Mouse (Mus musculus) ES-E14 (cell line): ENCODE measurements around the gene Dnajb8.

Experiments
- CHD2 ChIP-seq: IDR thresholded peaks from 2 replicates; pipeline ENCODE4 v1.6.1; 2014; ENCODE audit warnings: mild to moderate bottlenecking, low read depth, low read length, inconsistent platforms
- HCFC1 ChIP-seq: IDR thresholded peaks from 2 replicates; pipeline ENCODE4 v1.6.1; 2012; ENCODE audit warnings: low read length, inconsistent platforms, borderline replicate concordance; ENCODE audit not compliant: insufficient read depth
- ZC3H11A ChIP-seq: IDR thresholded peaks from 2 replicates; pipeline ENCODE4 v1.6.1; 2012; ENCODE audit warnings: low read depth, mild to moderate bottlenecking, inconsistent platforms, low read length, borderline replicate concordance
- ZNF384 ChIP-seq: IDR thresholded peaks from 2 replicates; pipeline ENCODE4 v1.6.1; 2012; ENCODE audit warnings: low read depth, low read length, inconsistent platforms

DNA sequence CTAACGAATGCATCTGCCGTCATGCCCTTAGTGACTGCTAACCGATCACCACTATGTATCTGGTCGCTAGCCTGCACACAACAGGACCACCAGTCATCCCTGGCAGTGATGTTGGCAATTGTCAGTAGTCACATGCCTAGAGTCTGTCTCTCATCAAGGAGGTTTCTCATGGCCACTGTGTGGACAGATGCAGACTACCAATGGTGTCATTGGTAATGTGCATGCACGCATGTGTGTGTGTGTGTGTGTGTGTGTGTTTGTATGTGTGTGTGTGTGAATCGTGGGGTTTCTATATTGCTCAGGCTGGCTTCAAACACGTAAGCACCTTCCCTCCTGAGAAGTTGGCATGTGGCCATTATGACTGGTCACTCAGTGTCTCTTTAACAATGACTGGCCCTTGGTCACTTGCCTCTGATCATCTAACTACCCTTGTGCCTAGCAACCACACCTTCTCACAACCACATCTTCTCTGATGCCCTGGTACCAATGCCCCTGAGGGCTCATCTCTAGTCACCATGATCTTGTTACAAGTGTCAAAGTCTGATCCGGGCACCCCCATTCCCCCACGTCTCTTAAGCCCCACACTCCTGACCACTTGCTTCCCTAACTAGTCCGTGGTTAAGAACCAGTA is 14.6 kb upstream of the Dnajb8 start:
- TF ChIP-seq CHD2 (no peak), ZNF384 (no peak), ZC3H11A (no peak), HCFC1 (no peak)
